In the genomic region with DNA sequence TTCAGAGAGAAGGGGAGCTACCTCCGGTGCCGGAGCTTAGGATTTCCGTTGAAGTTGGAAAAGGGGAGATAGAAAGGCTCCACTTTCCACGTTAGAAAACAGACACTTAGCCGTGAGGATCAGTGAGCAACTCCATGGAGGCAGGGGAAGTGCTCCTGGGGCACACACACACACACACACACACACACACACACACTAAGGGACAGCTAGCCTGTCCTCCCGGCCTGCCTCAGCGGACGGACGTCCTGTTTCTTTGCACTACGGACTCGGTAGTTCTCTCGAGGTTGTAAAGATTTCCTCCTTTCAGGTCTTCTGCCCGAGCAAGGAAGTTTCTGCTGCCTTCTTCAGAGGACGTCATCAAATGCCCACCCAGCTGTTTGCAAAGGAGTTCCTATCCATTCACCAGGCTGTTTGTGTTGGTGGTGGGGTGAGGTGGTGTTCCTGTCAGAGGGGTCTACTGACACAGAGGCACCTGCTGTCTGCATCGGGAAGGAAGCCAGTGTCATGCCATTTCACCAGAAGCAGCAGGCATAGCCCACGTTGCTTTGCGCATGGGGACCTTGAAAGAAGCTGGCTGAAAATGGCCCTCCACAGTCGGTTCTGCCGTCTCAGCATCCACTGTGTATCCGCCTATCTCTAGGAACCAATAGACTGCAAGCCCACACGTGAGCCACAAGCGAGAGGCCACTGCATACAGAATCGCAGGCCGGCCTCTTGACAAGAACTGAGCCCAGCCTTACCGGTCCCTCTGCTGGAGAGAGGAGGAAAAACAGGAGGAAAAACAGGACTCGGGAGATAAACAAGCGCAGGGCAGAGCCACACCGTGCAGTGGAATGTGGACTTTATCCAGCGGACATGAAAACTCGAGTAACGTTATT, we compare ENCODE assay signal across 8 mouse cellular contexts. TPM values are rescaled to one million over a fixed set of nuclear protein-coding genes. Genes with fewer than 3 reads are reported as not detected.
DNase-seq lines count a peak whose midpoint lies in the region; ATAC-seq and TF ChIP-seq lines count a peak whose summit lies in the region.

No protein-coding gene starts in this region.

- ATAC-seq in embryonic facial prominence, embryonic 13.5 days (ENCODE audit: insufficient number of reproducible peaks, insufficient read depth, low FRiP score, low TSS enrichment, low read depth) = peak; percentile 63; the same call in 1 of the 2 replicates
- ATAC-seq in limb, embryonic 12.5 days (ENCODE audit: insufficient number of reproducible peaks, insufficient read depth, low FRiP score, low TSS enrichment, low read depth) = peak; percentile 79; the same call in 1 of the 2 replicates
- ATAC-seq in midbrain, embryonic 14.5 days (ENCODE audit: low FRiP score, low TSS enrichment) = peak; percentile 91

- 0 out of 2 replicates have a peak, but pooled peaks have one; percentile 2 for TF ChIP-seq POLR2A in heart, adult 2 months (IDR thresholded peaks at IDR 0.05; ENCODE audit: insufficient read depth, low read depth, low read length)
- TF ChIP-seq POLR2A in kidney, adult 2 months (IDR thresholded peaks at IDR 0.05; ENCODE audit: low read depth, low read length) = no peak
- no peak for TF ChIP-seq POLR2A in spleen, adult 2 months (IDR thresholded peaks at IDR 0.05; ENCODE audit: low read depth, low read length)

- TF ChIP-seq CTCF in heart, adult 2 months (IDR thresholded peaks at IDR 0.05) = peak; percentile 88
- peak; percentile 82 for TF ChIP-seq CTCF in kidney, adult 2 months (conservative IDR thresholded peaks at IDR 0.05; ENCODE audit: insufficient read depth, insufficient read length, low read depth, low read length)
- peak; percentile 32; the same call in 1 of the 2 replicates for TF ChIP-seq CTCF in spleen, adult 2 months (IDR thresholded peaks at IDR 0.05; ENCODE audit: extremely low read depth, insufficient read depth, insufficient read length, insufficient replicate concordance)

- H3K36me3 ChIP-seq in embryonic facial prominence, embryonic 13.5 days = no peaks in the 10 kb centered on the region
- no peaks in the 10 kb centered on the region for H3K36me3 ChIP-seq in heart, adult 2 months (ENCODE audit: control insufficient read depth, insufficient read depth, low read length)
- no peaks in the 10 kb centered on the region for H3K36me3 ChIP-seq in kidney, adult 2 months (ENCODE audit: control insufficient read depth, insufficient read depth, low read length)
- H3K36me3 ChIP-seq in limb, embryonic 12.5 days = no peaks in the 10 kb centered on the region
- no peaks in the 10 kb centered on the region for H3K36me3 ChIP-seq in midbrain, embryonic 14.5 days (ENCODE audit: control insufficient read depth, insufficient read depth, low read length)
- no peaks in the 10 kb centered on the region for H3K36me3 ChIP-seq in spleen, adult 2 months (ENCODE audit: control insufficient read depth, insufficient read depth, low read length)

- intact Hi-C loops in heart, adult 2 months (cut with DNase I) = loop anchor here (2.0 kb wide), 1 partner anchor 27 kb away; no protein-coding TSS in a partner anchor

- peaks cover 13% of the 10 kb centered on the region for H3K4me1 ChIP-seq in embryonic facial prominence, embryonic 13.5 days
- H3K4me1 ChIP-seq in heart, adult 2 months (ENCODE audit: control insufficient read depth, insufficient read depth, low read length) = peaks cover 14% of the 10 kb centered on the region
- peaks cover 22% of the 10 kb centered on the region for H3K4me1 ChIP-seq in kidney, adult 2 months (ENCODE audit: control insufficient read depth, insufficient read depth, low read length)
- H3K4me1 ChIP-seq in limb, embryonic 12.5 days (replicated peaks) = peaks cover 6% of the 10 kb centered on the region
- H3K4me1 ChIP-seq in midbrain, embryonic 14.5 days (ENCODE audit: control insufficient read depth, insufficient read depth, low read length) = 0 out of 2 replicates have a peak, but pooled peaks cover 3% of the 10 kb centered on the region
- H3K4me1 ChIP-seq in spleen, adult 2 months (ENCODE audit: control insufficient read depth, insufficient read depth, insufficient read length) = no peaks in the 10 kb centered on the region; the same call in 1 of the 2 replicates

- no peaks in the 10 kb centered on the region for H3K79me2 ChIP-seq in heart, adult 2 months (replicated peaks; ENCODE audit: control insufficient read depth, insufficient read depth, low read length)

- peak overlapping the region; percentile 17 for H3K4me3 ChIP-seq in embryonic facial prominence, embryonic 13.5 days
- peak overlapping the region; percentile 34 for H3K4me3 ChIP-seq in heart, adult 2 months
- peak overlapping the region; percentile 4; the same call in 1 of the 2 replicates for H3K4me3 ChIP-seq in kidney, adult 2 months (ENCODE audit: insufficient read depth, low read depth, low read length)
- no peak overlapping the region for H3K4me3 ChIP-seq in limb, embryonic 12.5 days (replicated peaks)
- no peak overlapping the region; the same call in 1 of the 2 replicates for H3K4me3 ChIP-seq in midbrain, embryonic 14.5 days (replicated peaks; ENCODE audit: low read depth, low read length)
- H3K4me3 ChIP-seq in spleen, adult 2 months (ENCODE audit: extremely low read depth, insufficient read depth, insufficient read length) = peak overlapping the region; percentile 28; the same call in 1 of the 2 replicates

- H3K9me3 ChIP-seq in embryonic facial prominence, embryonic 13.5 days = no peaks in the 10 kb centered on the region
- no peaks in the 10 kb centered on the region for H3K9me3 ChIP-seq in limb, embryonic 12.5 days
- no peaks in the 10 kb centered on the region for H3K9me3 ChIP-seq in midbrain, embryonic 14.5 days (ENCODE audit: control insufficient read depth, low read length)

- peak overlapping the region; percentile 52 for H3K4me2 ChIP-seq in embryonic facial prominence, embryonic 13.5 days
- peak overlapping the region; percentile 46 for H3K4me2 ChIP-seq in limb, embryonic 12.5 days
- peak overlapping the region; percentile 47 for H3K4me2 ChIP-seq in midbrain, embryonic 14.5 days (ENCODE audit: low read length)

- TF ChIP-seq EP300 in heart, adult 2 months (IDR thresholded peaks at IDR 0.05; ENCODE audit: insufficient read depth, low read depth, low read length) = peak; percentile 88; the same call in 1 of the 2 replicates

- DNase-seq in 3T3-L1 (ENCODE audit: low read depth, low spot score) = peak; percentile 83
- DNase-seq in adrenal gland, postnatal 36 days = peak; percentile 80 to 87
- peak; percentile 75 to 88 for DNase-seq in heart, adult 2 months
- DNase-seq in kidney, adult 2 months = peak; percentile 99
- DNase-seq in midbrain, embryonic 14.5 days = peak; percentile 91
- peak; percentile 41 to 51 for DNase-seq in spleen, adult 2 months (ENCODE audit: low read depth in 1 of 2, low spot score in 2 of 2)

- H3K27me3 ChIP-seq in embryonic facial prominence, embryonic 13.5 days = peaks cover 41% of the 10 kb centered on the region
- H3K27me3 ChIP-seq in heart, adult 2 months (ENCODE audit: control insufficient read depth, insufficient read depth, low read length) = no peaks in the 10 kb centered on the region
- H3K27me3 ChIP-seq in kidney, adult 2 months (replicated peaks; ENCODE audit: control insufficient read depth, insufficient read depth, low read length) = no peaks in the 10 kb centered on the region
- peaks cover 45% of the 10 kb centered on the region for H3K27me3 ChIP-seq in limb, embryonic 12.5 days
- peaks cover 3% of the 10 kb centered on the region; the same call in 1 of the 2 replicates for H3K27me3 ChIP-seq in midbrain, embryonic 14.5 days (ENCODE audit: control insufficient read depth, insufficient read depth, low read length)
- H3K27me3 ChIP-seq in spleen, adult 2 months (ENCODE audit: control insufficient read depth, insufficient read depth, low read length) = no peaks in the 10 kb centered on the region

- H3K9ac ChIP-seq in embryonic facial prominence, embryonic 13.5 days = peak overlapping the region; percentile 11; the same call in 1 of the 2 replicates
- H3K9ac ChIP-seq in heart, adult 2 months (ENCODE audit: low read depth, low read length) = peak overlapping the region; percentile 24; the same call in 1 of the 2 replicates
- H3K9ac ChIP-seq in limb, embryonic 12.5 days (replicated peaks) = no peak overlapping the region
- no peak overlapping the region for H3K9ac ChIP-seq in midbrain, embryonic 14.5 days (replicated peaks; ENCODE audit: low read length)

- WGBS in embryonic facial prominence, embryonic 13.5 days = 18% methylated on average over 31 of the region's 31 CpGs
- 11% methylated on average over 31 of the region's 31 CpGs for WGBS in heart, adult 2 months
- WGBS in kidney, adult 2 months = 12% methylated on average over 31 of the region's 31 CpGs
- WGBS in limb, embryonic 12.5 days = 24% methylated on average over 31 of the region's 31 CpGs
- 17% methylated on average over 31 of the region's 31 CpGs for WGBS in midbrain, embryonic 14.5 days
- 11% methylated on average over 31 of the region's 31 CpGs for WGBS in spleen, adult 2 months

- H3K27ac ChIP-seq in embryonic facial prominence, embryonic 13.5 days = no peak overlapping the region
- peak overlapping the region; percentile 89 for H3K27ac ChIP-seq in heart, adult 2 months
- H3K27ac ChIP-seq in kidney, adult 2 months (ENCODE audit: insufficient read depth, low read depth, low read length) = peak overlapping the region; percentile 78
- H3K27ac ChIP-seq in limb, embryonic 12.5 days = no peak overlapping the region
- peak overlapping the region; percentile 28; the same call in 1 of the 2 replicates for H3K27ac ChIP-seq in midbrain, embryonic 14.5 days (replicated peaks; ENCODE audit: low read depth, low read length)
- peak overlapping the region; percentile 39; the same call in 1 of the 2 replicates for H3K27ac ChIP-seq in spleen, adult 2 months (ENCODE audit: insufficient read depth, low read length)

RNA-seq across cellular contexts. Expression of gene Marc2, which starts 5.7 kb away (rescaled TPM):
- 100 to 1,000 TPM; 380 to 404 TPM for total RNA-seq in adrenal gland, postnatal 36 days (2021)
- polyA plus RNA-seq in embryonic facial prominence, embryonic 13.5 days (2015; fragmentation: Nextera tagmentation; extraction: Ambion mirVana) = 164 and 216 TPM in 2 replicates
- 100 to 1,000 TPM; 106 to 146 TPM for total RNA-seq in heart, adult 2 months (2021)
- 41.6 and 56.6 TPM in 2 replicates for polyA plus RNA-seq in heart, adult 2 months (2012; rRNA removed)
- polyA plus RNA-seq in kidney, adult 2 months (2012; rRNA removed) = 257 and 403 TPM in 2 replicates
- 124 and 136 TPM in 2 replicates for polyA plus RNA-seq in limb, embryonic 12.5 days (2016; fragmentation: Nextera tagmentation; extraction: Ambion mirVana)
- polyA plus RNA-seq in midbrain, embryonic 14.5 days (2014; fragmentation: Nextera tagmentation; extraction: Ambion mirVana) = 111 and 112 TPM in 2 replicates
- polyA plus RNA-seq in spleen, adult 2 months (2012; rRNA removed) = 52.4 and 66.1 TPM in 2 replicates

RNA-seq across cellular contexts. Expression of gene C130074G19Rik, which starts 31.0 kb away (rescaled TPM):
- 10 to 100 TPM; 26.6 to 32.5 TPM for total RNA-seq in adrenal gland, postnatal 36 days (2021)
- 1.4 and 1.6 TPM in 2 replicates for polyA plus RNA-seq in embryonic facial prominence, embryonic 13.5 days (2015; fragmentation: Nextera tagmentation; extraction: Ambion mirVana)
- 10 to 100 TPM; 13.5 to 18.8 TPM for total RNA-seq in heart, adult 2 months (2021)
- 7.3 and 10.7 TPM in 2 replicates for polyA plus RNA-seq in heart, adult 2 months (2012; rRNA removed)
- 83.3 and 113 TPM in 2 replicates for polyA plus RNA-seq in kidney, adult 2 months (2012; rRNA removed)
- polyA plus RNA-seq in limb, embryonic 12.5 days (2016; fragmentation: Nextera tagmentation; extraction: Ambion mirVana) = 0.84 and 1.1 TPM in 2 replicates
- 0.40 and 1.1 TPM in 2 replicates for polyA plus RNA-seq in midbrain, embryonic 14.5 days (2014; fragmentation: Nextera tagmentation; extraction: Ambion mirVana)
- 1.9 and 2.1 TPM in 2 replicates for polyA plus RNA-seq in spleen, adult 2 months (2012; rRNA removed)

RNA-seq across cellular contexts. Expression of gene Marc1, which starts 40.9 kb away (rescaled TPM):
- 1 to 10 TPM; 3.7 to 7.4 TPM for total RNA-seq in adrenal gland, postnatal 36 days (2021)
- polyA plus RNA-seq in embryonic facial prominence, embryonic 13.5 days (2015; fragmentation: Nextera tagmentation; extraction: Ambion mirVana) = 0.36 TPM in 1 of 2 replicates, not detected in the other
- total RNA-seq in heart, adult 2 months (2021) = not detected
- 0.20 and 0.41 TPM in 2 replicates for polyA plus RNA-seq in heart, adult 2 months (2012; rRNA removed)
- polyA plus RNA-seq in kidney, adult 2 months (2012; rRNA removed) = 1.0 and 2.1 TPM in 2 replicates
- 0.17 TPM in 1 of 2 replicates, not detected in the other for polyA plus RNA-seq in limb, embryonic 12.5 days (2016; fragmentation: Nextera tagmentation; extraction: Ambion mirVana)
- polyA plus RNA-seq in midbrain, embryonic 14.5 days (2014; fragmentation: Nextera tagmentation; extraction: Ambion mirVana) = 0.13 and 0.28 TPM in 2 replicates
- polyA plus RNA-seq in spleen, adult 2 months (2012; rRNA removed) = 0.07 and 0.21 TPM in 2 replicates

Comparison
In these comparisons a context has a peak if more than half of its experiments do, and no peak if none do; other contexts are left out.
1. DNase-seq: peak in every context shown above with its lines; median percentile 99 in kidney, adult 2 months; 91 in midbrain, embryonic 14.5 days; 84 in adrenal gland, postnatal 36 days; 83 in 3T3-L1; 82 in heart, adult 2 months; 46 in spleen, adult 2 months.
2. H3K27ac ChIP-seq: peak in heart, adult 2 months (single experiment), kidney, adult 2 months (single experiment), midbrain, embryonic 14.5 days (single experiment) and spleen, adult 2 months (single experiment); none in embryonic facial prominence, embryonic 13.5 days (single experiment) and limb, embryonic 12.5 days (single experiment).
3. H3K4me3 ChIP-seq: peak in embryonic facial prominence, embryonic 13.5 days (single experiment), heart, adult 2 months (single experiment), kidney, adult 2 months (single experiment) and spleen, adult 2 months (single experiment); none in limb, embryonic 12.5 days (single experiment) and midbrain, embryonic 14.5 days (single experiment).
4. H3K9ac ChIP-seq: peak in embryonic facial prominence, embryonic 13.5 days (single experiment) and heart, adult 2 months (single experiment); none in limb, embryonic 12.5 days (single experiment) and midbrain, embryonic 14.5 days (single experiment).
5. CTCF ChIP-seq: peak in every context shown above with its lines; median percentile 88 in heart, adult 2 months; 82 in kidney, adult 2 months; 32 in spleen, adult 2 months.
6. Peak in every context shown above with its lines, with median percentiles within 50 percentile points of each other: ATAC-seq and H3K4me2 ChIP-seq.